Mouse (Mus musculus): ENCODE results near the gene Sfmbt2.
A peak's percentile ranks its signal among the peaks of the same experiment; 100 is the strongest.
"Not testable (repeated sequence)": the region's sequence is repeated elsewhere in the genome, so short reads cannot be mapped to it uniquely, and the experiment has no call there.

Gene Sfmbt2

GRCm38 (mm10) chr2:10370176-10370575, at the start of gene Sfmbt2:
Gene Sfmbt2 (plus strand): TSS chr2:10370510.
- DNase-seq (ENCODE audit: low spot score), result no peak

GRCm38 (mm10) chr2:10321093-10321492, 49.2 kb upstream of the Sfmbt2 start:
- DNase-seq (ENCODE audit: low spot score), result no peak

- no peak for DNase-seq (ENCODE audit: low spot score)
Measured at GRCm38 (mm10) chr2:10323173-10323572, 47.1 kb upstream of the Sfmbt2 start.

- DNase-seq (ENCODE audit: low spot score), result no peak
Measured at GRCm38 (mm10) chr2:10324980-10325379, 45.3 kb upstream of the Sfmbt2 start.

GRCm38 (mm10) chr2:10330216-10330615, 40.1 kb upstream of the Sfmbt2 start:
- DNase-seq (ENCODE audit: low spot score), result no peak

GRCm38 (mm10) chr2:10334299-10334698, 36.0 kb upstream of the Sfmbt2 start:
- no peak for DNase-seq (ENCODE audit: low spot score)

GRCm38 (mm10) chr2:10335037-10335608, 35.2 kb upstream of the Sfmbt2 start:
- DNase-seq (ENCODE audit: low spot score), result no peak

GRCm38 (mm10) chr2:10340022-10340421, 30.3 kb upstream of the Sfmbt2 start:
- no peak for DNase-seq (ENCODE audit: low spot score)

GRCm38 (mm10) chr2:10343523-10343922, 26.8 kb upstream of the Sfmbt2 start:
- DNase-seq (ENCODE audit: low spot score), result no peak

- DNase-seq (ENCODE audit: low spot score), result not testable (repeated sequence)
Measured at GRCm38 (mm10) chr2:10344073-10344472, 26.2 kb upstream of the Sfmbt2 start.

GRCm38 (mm10) chr2:10347193-10347592, 23.1 kb upstream of the Sfmbt2 start:
- no peak for DNase-seq (ENCODE audit: low spot score)

- DNase-seq (ENCODE audit: low spot score), result no peak
Measured at GRCm38 (mm10) chr2:10348036-10348435, 22.3 kb upstream of the Sfmbt2 start.

- no peak for DNase-seq (ENCODE audit: low spot score)
Measured at GRCm38 (mm10) chr2:10350266-10350810, 20.0 kb upstream of the Sfmbt2 start.

GRCm38 (mm10) chr2:10351125-10351524, 19.2 kb upstream of the Sfmbt2 start:
- DNase-seq (ENCODE audit: low spot score), result no peak

- no peak for DNase-seq (ENCODE audit: low spot score)
Measured at GRCm38 (mm10) chr2:10352887-10353286, 17.4 kb upstream of the Sfmbt2 start.

GRCm38 (mm10) chr2:10353889-10354288, 16.4 kb upstream of the Sfmbt2 start:
- no peak for DNase-seq (ENCODE audit: low spot score)

GRCm38 (mm10) chr2:10359861-10360260, 10.4 kb upstream of the Sfmbt2 start:
- DNase-seq (ENCODE audit: low spot score), result no peak

- DNase-seq (ENCODE audit: low spot score), result no peak
Measured at GRCm38 (mm10) chr2:10365081-10365480, 5.2 kb upstream of the Sfmbt2 start.

- no peak for DNase-seq (ENCODE audit: low spot score)
Measured at GRCm38 (mm10) chr2:10366284-10366683, 4.0 kb upstream of the Sfmbt2 start.

GRCm38 (mm10) chr2:10369676-10370075, 634 bp upstream of the Sfmbt2 start:
- DNase-seq (ENCODE audit: low spot score), result no peak

- DNase-seq (ENCODE audit: low spot score), result no peak
Measured at GRCm38 (mm10) chr2:10370687-10371458, 563 bp downstream of the Sfmbt2 start.

- no peak for DNase-seq (ENCODE audit: low spot score)
Measured at GRCm38 (mm10) chr2:10371459-10371817, 1.1 kb downstream of the Sfmbt2 start.

- DNase-seq (ENCODE audit: low spot score), result no peak
Measured at GRCm38 (mm10) chr2:10371899-10372298, 1.6 kb downstream of the Sfmbt2 start.

- peak; percentile 64 for DNase-seq (ENCODE audit: low spot score)
Measured at GRCm38 (mm10) chr2:10372321-10372723, 2.0 kb downstream of the Sfmbt2 start.

All from urinary bladder, postnatal 14 days (tissue).